Mouse (Mus musculus) midbrain, embryonic 12.5 days (tissue): ENCODE measurements around the gene Kalrn. TPM values are rescaled to one million over a fixed set of nuclear protein-coding genes. Genes with fewer than 3 reads are reported as not detected.

ENCODE experiments used
- ATAC-seq: fragments of 200-750 bp; cut with Nextera tagmentation; 2 replicates; pipeline ENCODE4 v1.8.0; 2017; ENCODE audit warnings: low read depth, moderate TSS enrichment, moderate library complexity; ENCODE audit not compliant: low FRiP score
- H3K27ac ChIP-seq: fragments of 300-500 bp; sonication (generic); replicated peaks from 2 replicates; pipeline ENCODE4 v1.5.1; 2016; ENCODE audit warnings: mild to moderate bottlenecking
- H3K27me3 ChIP-seq: fragments of 300-500 bp; sonication (generic); 2 replicates; pipeline ENCODE4 v1.6.1; 2016; ENCODE audit warnings: mild to moderate bottlenecking
- H3K36me3 ChIP-seq: fragments of 300-500 bp; sonication (generic); 2 replicates; pipeline ENCODE4 v1.6.1; 2016
- H3K4me1 ChIP-seq: fragments of 300-500 bp; sonication (generic); 2 replicates; pipeline ENCODE4 v1.6.1; 2016
- H3K4me2 ChIP-seq: fragments of 300-500 bp; sonication (generic); replicated peaks from 2 replicates; pipeline ENCODE4 v1.6.1; 2016; ENCODE audit warnings: mild to moderate bottlenecking, moderate library complexity
- H3K4me3 ChIP-seq: fragments of 300-500 bp; sonication (generic); 2 replicates; pipeline ENCODE4 v1.5.1; 2016; ENCODE audit warnings: mild to moderate bottlenecking
- H3K9ac ChIP-seq: fragments of 300-500 bp; sonication (generic); replicated peaks from 2 replicates; pipeline ENCODE4 v1.6.1; 2016; ENCODE audit warnings: mild to moderate bottlenecking, moderate library complexity
- H3K9me3 ChIP-seq: fragments of 300-500 bp; sonication (generic); 2 replicates; pipeline ENCODE4 v1.6.1; 2016; ENCODE audit warnings: mild to moderate bottlenecking
- WGBS: fragments of 180-500 bp; shearing (Covaris S2); methylation state at CpG from one replicate; pipeline ENCODE4 v1.1.7; 2016; 5-methylcytosine and 5-hydroxymethylcytosine counted together
- polyA plus RNA-seq: library from polyadenylated mRNA; unstranded; fragments of >200 nt; fragmentation: Nextera tagmentation; extraction: Ambion mirVana; gene quantifications from 2 replicates; pipeline ENCODE4 v1.2.1, GENCODE M21; 2016

The Kalrn gene
- polyA plus RNA-seq, 1 experiment from 2014 or later = 28.9 TPM

- Histone ChIP-seq H3K36me3 (peaks cover 70% of the 10 kb centered on the region), H3K27ac (no peak overlapping the region), H3K27me3 (no peaks in the 10 kb centered on the region), H3K9ac (no peak overlapping the region), H3K4me1 (no peaks in the 10 kb centered on the region), H3K4me2 (no peak overlapping the region), H3K4me3 (no peak overlapping the region), H3K9me3 (no peaks in the 10 kb centered on the region)
- ATAC-seq = no peak
- 88% methylated on average over 5 of the region's 5 CpGs for WGBS
Observed at GRCm38 (mm10) chr16:34029790-34030189, 543.5 kb downstream of the Kalrn start.

- Histone ChIP-seq H3K4me2 (no peak overlapping the region), H3K27me3 (no peaks in the 10 kb centered on the region), H3K9me3 (no peaks in the 10 kb centered on the region), H3K4me3 (no peak overlapping the region), H3K36me3 (peaks cover 34% of the 10 kb centered on the region), H3K9ac (no peak overlapping the region), H3K4me1 (no peaks in the 10 kb centered on the region), H3K27ac (no peak overlapping the region)
- ATAC-seq = no peak
- 90% methylated on average over 8 of the region's 8 CpGs for WGBS
Observed at GRCm38 (mm10) chr16:34017241-34017640, 556.1 kb downstream of the Kalrn start.

GRCm38 (mm10) chr16:34011991-34012845 lies 561.1 kb downstream of the Kalrn start:
- Histone ChIP-seq H3K27me3 (no peaks in the 10 kb centered on the region), H3K9me3 (no peaks in the 10 kb centered on the region), H3K4me2 (no peak overlapping the region), H3K36me3 (peaks cover 70% of the 10 kb centered on the region), H3K4me3 (no peak overlapping the region), H3K9ac (no peak overlapping the region), H3K4me1 (no peaks in the 10 kb centered on the region), H3K27ac (no peak overlapping the region)
- 94% methylated on average over 20 of the region's 20 CpGs for WGBS
- ATAC-seq = no peak

GRCm38 (mm10) chr16:34009567-34009966 lies 563.8 kb downstream of the Kalrn start:
- 97% methylated on average over 2 of the region's 2 CpGs for WGBS
- Histone ChIP-seq H3K27ac (no peak overlapping the region), H3K27me3 (no peaks in the 10 kb centered on the region), H3K9me3 (no peaks in the 10 kb centered on the region), H3K9ac (no peak overlapping the region), H3K4me2 (no peak overlapping the region), H3K4me1 (peaks cover 9% of the 10 kb centered on the region), H3K36me3 (peaks cover 50% of the 10 kb centered on the region), H3K4me3 (no peak overlapping the region)
- no peak for ATAC-seq

GRCm38 (mm10) chr16:34005986-34006385 lies 567.3 kb downstream of the Kalrn start:
- Histone ChIP-seq H3K9me3 (no peaks in the 10 kb centered on the region), H3K4me2 (no peak overlapping the region), H3K9ac (no peak overlapping the region), H3K4me1 (peaks cover 18% of the 10 kb centered on the region), H3K27me3 (no peaks in the 10 kb centered on the region), H3K36me3 (peaks cover 28% of the 10 kb centered on the region), H3K27ac (no peak overlapping the region), H3K4me3 (no peak overlapping the region)
- 99% methylated on average over 3 of the region's 3 CpGs for WGBS
- ATAC-seq = no peak

GRCm38 (mm10) chr16:34004128-34004578 lies 569.2 kb downstream of the Kalrn start:
- no peaks in the 10 kb centered on the region for H3K27me3 ChIP-seq
- no peak overlapping the region for H3K4me2 ChIP-seq
- peak; percentile 90 for ATAC-seq
- peaks cover 22% of the 10 kb centered on the region for H3K4me1 ChIP-seq
- no peaks in the 10 kb centered on the region for H3K9me3 ChIP-seq
- H3K9ac ChIP-seq = no peak overlapping the region
- no peak overlapping the region for H3K4me3 ChIP-seq
- WGBS = 43% methylated on average over 4 of the region's 4 CpGs
- H3K36me3 ChIP-seq = peaks cover 9% of the 10 kb centered on the region
- H3K27ac ChIP-seq = peak overlapping the region; percentile 75

- Histone ChIP-seq H3K36me3 (peaks cover 7% of the 10 kb centered on the region; the same call in 1 of the 2 replicates), H3K9me3 (no peaks in the 10 kb centered on the region), H3K4me2 (no peak overlapping the region), H3K4me1 (peaks cover 22% of the 10 kb centered on the region), H3K27ac (peak overlapping the region; percentile 75), H3K27me3 (no peaks in the 10 kb centered on the region), H3K9ac (no peak overlapping the region), H3K4me3 (no peak overlapping the region)
- WGBS = 62% methylated on average over 10 of the region's 10 CpGs
- peak; percentile 41 for ATAC-seq
Observed at GRCm38 (mm10) chr16:34003566-34004127, 569.7 kb downstream of the Kalrn start.

- H3K4me1 ChIP-seq = peaks cover 22% of the 10 kb centered on the region
- H3K4me2 ChIP-seq = no peak overlapping the region
- H3K27ac ChIP-seq = no peak overlapping the region
- H3K9ac ChIP-seq = no peak overlapping the region
- 85% methylated on average over 8 of the region's 8 CpGs for WGBS
- H3K36me3 ChIP-seq = no peaks in the 10 kb centered on the region
- H3K9me3 ChIP-seq = no peaks in the 10 kb centered on the region
- ATAC-seq = no peak
- no peaks in the 10 kb centered on the region for H3K27me3 ChIP-seq
- no peak overlapping the region for H3K4me3 ChIP-seq
Observed at GRCm38 (mm10) chr16:34000715-34001114, 572.6 kb downstream of the Kalrn start.

GRCm38 (mm10) chr16:33999388-33999787 lies 573.9 kb downstream of the Kalrn start:
- H3K4me2 ChIP-seq = no peak overlapping the region
- H3K9me3 ChIP-seq = no peaks in the 10 kb centered on the region
- 33% methylated on average over 3 of the region's 3 CpGs for WGBS
- no peak overlapping the region for H3K9ac ChIP-seq
- no peaks in the 10 kb centered on the region for H3K36me3 ChIP-seq
- no peak overlapping the region for H3K4me3 ChIP-seq
- H3K4me1 ChIP-seq = peaks cover 11% of the 10 kb centered on the region
- H3K27ac ChIP-seq = no peak overlapping the region
- no peaks in the 10 kb centered on the region for H3K27me3 ChIP-seq
- no peak for ATAC-seq

GRCm38 (mm10) chr16:33998011-33998410 lies 575.3 kb downstream of the Kalrn start:
- no peaks in the 10 kb centered on the region for H3K27me3 ChIP-seq
- no peak overlapping the region for H3K27ac ChIP-seq
- no peak for ATAC-seq
- H3K9ac ChIP-seq = no peak overlapping the region
- peaks cover 4% of the 10 kb centered on the region; the same call in 1 of the 2 replicates for H3K4me1 ChIP-seq
- H3K4me2 ChIP-seq = no peak overlapping the region
- H3K36me3 ChIP-seq = no peaks in the 10 kb centered on the region
- no peak overlapping the region for H3K4me3 ChIP-seq
- no peaks in the 10 kb centered on the region for H3K9me3 ChIP-seq
- WGBS = 86% methylated on average over 6 of the region's 6 CpGs

- no peak for ATAC-seq
Observed at GRCm38 (mm10) chr16:33996030-33996429, 577.3 kb downstream of the Kalrn start.

GRCm38 (mm10) chr16:33995496-33995895 lies 577.8 kb downstream of the Kalrn start:
- Histone ChIP-seq H3K9me3 (no peaks in the 10 kb centered on the region), H3K9ac (no peak overlapping the region), H3K4me2 (no peak overlapping the region), H3K36me3 (no peaks in the 10 kb centered on the region), H3K27ac (no peak overlapping the region), H3K4me3 (no peak overlapping the region), H3K4me1 (peaks cover 10% of the 10 kb centered on the region; the same call in 1 of the 2 replicates), H3K27me3 (no peaks in the 10 kb centered on the region)
- 87% methylated on average over 3 of the region's 3 CpGs for WGBS
- ATAC-seq = no peak

More at GRCm38 (mm10) chr16:33996030-33996429, 577.3 kb downstream of the Kalrn start:
- Histone ChIP-seq H3K9me3 (no peaks in the 10 kb centered on the region), H3K4me1 (peaks cover 10% of the 10 kb centered on the region; the same call in 1 of the 2 replicates), H3K36me3 (no peaks in the 10 kb centered on the region), H3K27ac (no peak overlapping the region), H3K27me3 (no peaks in the 10 kb centered on the region), H3K4me3 (no peak overlapping the region), H3K9ac (no peak overlapping the region), H3K4me2 (no peak overlapping the region)
- 9% methylated on average over 5 of the region's 5 CpGs for WGBS
